Mouse (Mus musculus) intestine, embryonic 14.5 days (tissue): ENCODE results near the gene Rita1. TPM values are rescaled to one million over a fixed set of nuclear protein-coding genes. Genes with fewer than 3 reads are reported as not detected.

Source experiments
- ATAC-seq: fragments of 200-750 bp; cut with Nextera tagmentation; replicated peaks from 2 replicates; pipeline ENCODE4 v1.8.0; 2017; ENCODE audit warnings: low read depth, moderate number of reproducible peaks, moderate TSS enrichment, moderate library complexity; ENCODE audit not compliant: low FRiP score, low TSS enrichment
- DNase-seq: peaks from one replicate; pipeline ENCODE4 v3.0.0-alpha.2; 2018; ENCODE audit warnings: low spot score
- H3K27ac ChIP-seq: fragments of 300-500 bp; sonication (generic); 2 replicates; pipeline ENCODE4 v1.5.1; 2014; ENCODE audit warnings: low read depth, mild to moderate bottlenecking, control low read depth
- H3K27me3 ChIP-seq: fragments of 300-500 bp; sonication (generic); replicated peaks from 2 replicates; pipeline ENCODE4 v1.6.1; 2014; ENCODE audit warnings: low read length, control low read depth; ENCODE audit not compliant: control insufficient read depth, insufficient read depth
- H3K36me3 ChIP-seq: fragments of 300-500 bp; sonication (generic); 2 replicates; pipeline ENCODE4 v1.6.1; 2014; ENCODE audit warnings: low read length, control low read depth; ENCODE audit not compliant: control insufficient read depth, insufficient read depth
- H3K4me1 ChIP-seq: fragments of 300-500 bp; sonication (generic); replicated peaks from 2 replicates; pipeline ENCODE4 v1.6.1; 2014; ENCODE audit warnings: low read length, control low read depth, mixed read lengths; ENCODE audit not compliant: control insufficient read depth, insufficient read depth
- H3K4me2 ChIP-seq: fragments of 300-500 bp; sonication (generic); 2 replicates; pipeline ENCODE4 v1.6.1; 2014; ENCODE audit warnings: low read length
- H3K4me3 ChIP-seq: fragments of 300-500 bp; sonication (generic); 2 replicates; pipeline ENCODE4 v1.5.1; 2014; ENCODE audit warnings: low read depth, low read length, control low read depth, mixed read lengths
- H3K9ac ChIP-seq: fragments of 300-500 bp; sonication (generic); 2 replicates; pipeline ENCODE4 v1.6.1; 2014; ENCODE audit warnings: mild to moderate bottlenecking, low read length
- H3K9me3 ChIP-seq: fragments of 300-500 bp; sonication (generic); 2 replicates; pipeline ENCODE4 v1.6.1; 2016; ENCODE audit warnings: low read length, control low read depth; ENCODE audit not compliant: control insufficient read depth
- WGBS: fragments of 180-500 bp; shearing (Covaris S2); extraction: QIAGEN DNeasy Blood & Tissue Kit; methylation state at CpG from one replicate; pipeline ENCODE4 v1.1.7; 2014; 5-methylcytosine and 5-hydroxymethylcytosine counted together
- polyA plus RNA-seq: library from polyadenylated mRNA; unstranded; fragments of >200 nt; fragmentation: Nextera tagmentation; extraction: Ambion mirVana; gene quantifications from 2 replicates; pipeline ENCODE4 v1.2.1, GENCODE M21; 2014

Gene Rita1
- polyA plus RNA-seq, 1 experiment from 2014 or later = 9.4 TPM

DNA sequence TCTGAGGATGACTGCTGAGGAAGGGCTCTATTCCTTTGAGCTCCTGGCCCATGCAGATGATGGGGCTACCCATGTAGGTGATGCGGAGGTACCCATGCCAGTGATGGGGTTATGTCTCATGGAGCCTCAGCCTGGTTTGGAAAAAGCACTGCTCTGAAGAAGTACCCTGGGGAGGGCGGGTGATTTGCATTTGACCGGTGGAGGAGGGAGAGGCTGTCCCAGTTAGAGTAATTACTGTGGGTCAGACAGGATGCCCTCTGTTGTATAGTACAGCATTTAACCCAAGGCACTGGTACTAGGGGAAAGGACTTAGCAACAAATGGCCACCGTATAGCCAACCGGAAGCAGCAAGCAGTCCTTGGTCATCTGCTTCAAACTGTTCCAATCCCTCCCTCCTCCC lies 22.5 kb upstream of the Rita1 start:
- Histone ChIP-seq H3K4me3 (no peak overlapping the region), H3K27ac (no peak overlapping the region), H3K9me3 (0 out of 2 replicates have a peak, but pooled peaks cover 5% of the 10 kb centered on the region), H3K9ac (no peak overlapping the region), H3K27me3 (no peaks in the 10 kb centered on the region; the same call in 1 of the 2 replicates), H3K36me3 (no peaks in the 10 kb centered on the region), H3K4me2 (no peak overlapping the region), H3K4me1 (no peaks in the 10 kb centered on the region)
- WGBS = 38% methylated on average over 5 of the region's 5 CpGs
- DNase-seq (no peak), ATAC-seq (no peak)

DNA sequence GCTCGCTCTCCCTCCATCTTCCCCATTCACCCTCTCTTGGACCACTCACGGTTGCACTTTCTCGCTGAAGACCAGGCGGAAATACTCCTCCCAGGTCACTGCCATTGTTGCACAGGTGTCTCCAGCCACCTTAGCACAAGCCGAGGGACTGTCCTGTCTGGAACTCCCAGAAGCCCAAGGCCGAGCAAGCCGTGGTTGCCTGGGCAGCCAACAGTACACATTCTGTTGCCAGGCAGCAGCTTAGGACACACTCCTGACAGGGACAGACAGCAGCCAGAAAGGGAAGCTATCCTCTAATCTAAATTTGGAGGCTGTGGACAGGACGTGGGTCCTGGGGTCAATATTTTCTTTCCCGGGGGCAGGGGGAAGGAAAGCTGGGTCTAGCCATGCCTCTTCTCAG lies 21.7 kb upstream of the Rita1 start, which contains the start of gene Cfap73:
Cfap73 (minus strand) TSS at position 105 of the 400 bp plus-strand sequence.
- H3K4me1 ChIP-seq = no peaks in the 10 kb centered on the region
- no peak within 1 kb of the TSS for H3K9ac ChIP-seq
- 46% methylated on average over 9 of the region's 9 CpGs for WGBS
- no peaks in the 10 kb centered on the region for H3K36me3 ChIP-seq
- H3K4me3 ChIP-seq = no peak within 1 kb of the TSS
- H3K4me2 ChIP-seq = no peak within 1 kb of the TSS
- DNase-seq = no peak
- no peak for ATAC-seq
- H3K9me3 ChIP-seq = 0 out of 2 replicates have a peak, but pooled peaks cover 5% of the 10 kb centered on the region
- no peak within 1 kb of the TSS for H3K27ac ChIP-seq
- H3K27me3 ChIP-seq = no peaks in the 10 kb centered on the region; the same call in 1 of the 2 replicates

GRCm38 (mm10) chr5:120631892-120632291 lies 19.5 kb upstream of the Rita1 start:
- Histone ChIP-seq H3K27ac (no peak overlapping the region), H3K27me3 (no peaks in the 10 kb centered on the region; the same call in 1 of the 2 replicates), H3K4me1 (no peaks in the 10 kb centered on the region), H3K9me3 (0 out of 2 replicates have a peak, but pooled peaks cover 5% of the 10 kb centered on the region), H3K9ac (no peak overlapping the region), H3K4me3 (no peak overlapping the region), H3K4me2 (no peak overlapping the region), H3K36me3 (peaks cover 11% of the 10 kb centered on the region)
- no peak for DNase-seq
- ATAC-seq = no peak
- 84% methylated on average over 5 of the region's 5 CpGs for WGBS

- Histone ChIP-seq H3K9me3 (0 out of 2 replicates have a peak, but pooled peaks cover 5% of the 10 kb centered on the region), H3K4me1 (no peaks in the 10 kb centered on the region), H3K36me3 (peaks cover 17% of the 10 kb centered on the region), H3K4me3 (no peak overlapping the region), H3K9ac (no peak overlapping the region), H3K27ac (no peak overlapping the region), H3K27me3 (no peaks in the 10 kb centered on the region; the same call in 1 of the 2 replicates), H3K4me2 (peak overlapping the region; percentile 30)
- 6% methylated on average over 29 of the region's 29 CpGs for WGBS
- ATAC-seq (no peak), DNase-seq (no peak)
Observed at GRCm38 (mm10) chr5:120631128-120631527, 18.7 kb upstream of the Rita1 start.

DNA sequence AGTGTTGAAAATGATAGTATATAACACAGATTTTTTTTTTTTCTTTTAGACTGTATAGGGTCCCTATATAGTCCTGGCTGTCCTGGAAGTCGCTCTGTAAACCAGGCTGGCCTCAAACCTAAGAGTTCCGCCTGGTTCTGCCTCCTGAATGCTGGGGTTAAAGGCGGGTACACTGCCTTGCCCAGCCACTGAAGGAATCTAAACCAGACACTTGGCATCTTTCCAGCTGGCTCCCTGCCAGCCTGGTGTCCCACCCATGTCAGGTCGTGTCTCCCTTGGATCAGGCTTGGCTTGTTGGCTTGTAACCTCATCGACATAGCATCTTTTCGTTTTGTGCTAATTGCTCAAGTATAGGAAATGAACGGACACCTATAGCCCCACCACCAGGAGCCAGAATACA lies 16.2 kb upstream of the Rita1 start:
- H3K9me3 ChIP-seq = 0 out of 2 replicates have a peak, but pooled peaks cover 5% of the 10 kb centered on the region
- WGBS = 61% methylated on average over 7 of the region's 7 CpGs
- no peaks in the 10 kb centered on the region for H3K4me1 ChIP-seq
- H3K4me2 ChIP-seq = no peak overlapping the region
- DNase-seq = no peak
- H3K27ac ChIP-seq = no peak overlapping the region
- peaks cover 42% of the 10 kb centered on the region for H3K36me3 ChIP-seq
- ATAC-seq = no peak
- no peaks in the 10 kb centered on the region; the same call in 1 of the 2 replicates for H3K27me3 ChIP-seq
- H3K4me3 ChIP-seq = no peak overlapping the region
- H3K9ac ChIP-seq = no peak overlapping the region

GRCm38 (mm10) chr5:120627515-120628300 lies 15.3 kb upstream of the Rita1 start:
- Histone ChIP-seq H3K27me3 (no peaks in the 10 kb centered on the region; the same call in 1 of the 2 replicates), H3K4me3 (no peak overlapping the region), H3K4me1 (no peaks in the 10 kb centered on the region), H3K9me3 (0 out of 2 replicates have a peak, but pooled peaks cover 5% of the 10 kb centered on the region), H3K27ac (no peak overlapping the region), H3K4me2 (no peak overlapping the region), H3K9ac (no peak overlapping the region), H3K36me3 (peaks cover 51% of the 10 kb centered on the region)
- ATAC-seq (no peak), DNase-seq (no peak)
- WGBS = 92% methylated on average over 15 of the region's 15 CpGs

DNA sequence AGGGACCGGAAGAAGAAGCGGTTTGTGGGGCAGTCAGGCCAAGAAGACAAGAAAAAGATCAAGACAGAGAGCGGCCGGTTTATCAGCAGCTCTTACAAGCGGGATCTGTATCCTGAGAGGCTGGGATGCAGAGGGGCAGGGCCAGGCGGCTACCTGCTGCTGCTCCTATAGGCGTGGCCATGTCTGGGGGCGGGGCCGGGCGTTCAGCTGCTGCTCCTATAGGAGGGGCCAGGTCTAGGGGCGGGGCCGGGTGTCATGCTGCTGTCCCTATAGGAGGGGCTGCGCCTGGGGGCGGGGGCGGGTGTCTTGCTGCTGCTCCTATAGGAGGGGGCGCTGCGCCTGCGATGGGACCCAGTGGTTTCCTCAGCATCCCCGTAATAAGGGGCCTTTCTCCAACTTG lies 14.0 kb upstream of the Rita1 start:
- DNase-seq (no peak), ATAC-seq (no peak)
- Histone ChIP-seq H3K4me1 (no peaks in the 10 kb centered on the region), H3K4me3 (no peak overlapping the region), H3K27ac (no peak overlapping the region), H3K9ac (no peak overlapping the region), H3K9me3 (no peaks in the 10 kb centered on the region), H3K27me3 (no peaks in the 10 kb centered on the region; the same call in 1 of the 2 replicates), H3K4me2 (no peak overlapping the region), H3K36me3 (peaks cover 63% of the 10 kb centered on the region)
- 39% methylated on average over 19 of the region's 19 CpGs for WGBS

GRCm38 (mm10) chr5:120624427-120624826 lies 12.0 kb upstream of the Rita1 start:
- Histone ChIP-seq H3K9ac (no peak overlapping the region), H3K27me3 (no peaks in the 10 kb centered on the region), H3K4me3 (no peak overlapping the region), H3K4me2 (no peak overlapping the region), H3K27ac (no peak overlapping the region), H3K36me3 (peaks cover 83% of the 10 kb centered on the region), H3K4me1 (no peaks in the 10 kb centered on the region), H3K9me3 (0 out of 2 replicates have a peak, but pooled peaks cover 3% of the 10 kb centered on the region)
- no peak for ATAC-seq
- 95% methylated on average over 10 of the region's 10 CpGs for WGBS
- no peak for DNase-seq
